13 mouse cellular contexts compared by ENCODE assay signal in the genomic region with DNA sequence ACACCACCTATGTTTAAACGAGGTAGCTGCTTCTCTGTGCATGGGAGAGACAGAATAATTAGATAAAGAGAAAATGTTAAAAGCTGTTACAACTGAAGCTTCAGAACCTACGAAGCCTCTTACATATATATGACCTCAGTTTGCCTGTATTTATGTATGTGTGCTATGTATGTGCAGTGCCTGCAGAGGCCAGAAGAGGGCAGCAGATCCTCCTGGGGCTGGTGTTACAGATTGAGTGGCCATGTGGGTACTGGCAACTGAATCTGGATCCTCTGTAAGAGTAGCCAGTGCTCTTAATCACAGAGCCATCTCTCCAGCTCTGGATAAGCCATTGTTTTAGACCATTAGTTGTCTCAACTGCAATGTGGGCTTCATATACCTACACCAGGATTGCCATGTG.
DNase-seq lines count a peak whose midpoint lies in the region; ATAC-seq and TF ChIP-seq lines count a peak whose summit lies in the region.
"Had no signal": no experiment of that assay in that cellular context is flagged by ENCODE, and none has a peak within 500 bp of the region (broad histone marks: within the 10 kb centered on the region; RNA-seq: fewer than 3 reads in every experiment).

No protein-coding gene starts in this region.

- H3K4me3 ChIP-seq in gastrocnemius, adult 2 months, result no peak overlapping the region
- no peak overlapping the region for H3K4me3 ChIP-seq in liver, postnatal 0 days (ENCODE audit: low read depth, low read length)
- H3K4me3 ChIP-seq in liver, embryonic 12.5 days, result no peak overlapping the region
- H3K4me3 ChIP-seq in ES-E14 (ENCODE audit: insufficient read depth in 1 of 2, low read depth in 1 of 2, low read length in 2 of 2, poor library complexity in 1 of 2, severe bottlenecking in 1 of 2), result no peak overlapping the region
- H3K4me3 ChIP-seq in embryonic facial prominence, embryonic 10.5 days, result no peak overlapping the region
- H3K4me3 ChIP-seq in intestine, embryonic 15.5 days (replicated peaks), result no peak overlapping the region
- H3K4me3 ChIP-seq: forebrain, embryonic 10.5 days; heart, embryonic 15.5 days; hindbrain, embryonic 15.5 days had no signal

- DNase-seq in gastrocnemius, adult 2 months, result no peak
- no peak for DNase-seq in gastrocnemius, adult 18-20 months (ENCODE audit: low spot score)
- DNase-seq in liver, postnatal 0 days, result no peak
- DNase-seq in ES-E14 (ENCODE audit: low read depth, low spot score), result peak; percentile 33
- DNase-seq in embryonic facial prominence, embryonic 10.5 days (ENCODE audit: low spot score), result no peak
- DNase-seq: cerebellum, adult 11 months; gastrocnemius, postnatal 14 days; lung, adult 2 months had no signal

- no peaks in the 10 kb centered on the region for H3K9me3 ChIP-seq in liver, postnatal 0 days (ENCODE audit: low read length)
- no peaks in the 10 kb centered on the region for H3K9me3 ChIP-seq in liver, embryonic 12.5 days (replicated peaks)
- no peaks in the 10 kb centered on the region for H3K9me3 ChIP-seq in ES-E14 (ENCODE audit: control insufficient read depth, insufficient read depth, low read depth, low read length)
- no peaks in the 10 kb centered on the region for H3K9me3 ChIP-seq in embryonic facial prominence, embryonic 10.5 days
- no peaks in the 10 kb centered on the region for H3K9me3 ChIP-seq in intestine, embryonic 15.5 days
- H3K9me3 ChIP-seq: forebrain, embryonic 10.5 days; heart, embryonic 15.5 days; hindbrain, embryonic 15.5 days had no signal

- no peaks in the 10 kb centered on the region for H3K4me1 ChIP-seq in liver, postnatal 0 days (ENCODE audit: insufficient read depth)
- no peaks in the 10 kb centered on the region for H3K4me1 ChIP-seq in liver, embryonic 12.5 days
- H3K4me1 ChIP-seq in ES-E14 (ENCODE audit: control insufficient read depth in 2 of 2, insufficient read depth in 2 of 2, low read length in 2 of 2, poor library complexity in 1 of 2), result no peaks in the 10 kb centered on the region
- H3K4me1 ChIP-seq in embryonic facial prominence, embryonic 10.5 days, result peaks cover 85% of the 10 kb centered on the region
- H3K4me1 ChIP-seq in intestine, embryonic 15.5 days (replicated peaks), result 0 out of 2 replicates have a peak, but pooled peaks cover 7% of the 10 kb centered on the region

- in situ Hi-C loops in ES-E14 (cut with MboI; ENCODE audit: low sequenced_read_pairs in 2 of 2, unreplicated experiment in 2 of 2), result no loop called here

- H3K27ac ChIP-seq in gastrocnemius, adult 2 months, result no peak overlapping the region
- no peak overlapping the region for H3K27ac ChIP-seq in liver, postnatal 0 days (ENCODE audit: low read depth)
- H3K27ac ChIP-seq in liver, embryonic 12.5 days, result no peak overlapping the region
- no peak overlapping the region for H3K27ac ChIP-seq in ES-E14 (ENCODE audit: insufficient read depth, low read depth, low read length, poor library complexity, severe bottlenecking)
- H3K27ac ChIP-seq in embryonic facial prominence, embryonic 10.5 days (replicated peaks), result 0 out of 2 replicates have a peak overlapping the region, but pooled peaks have one; percentile 76
- H3K27ac ChIP-seq in intestine, embryonic 15.5 days, result no peak overlapping the region
- H3K27ac ChIP-seq: heart, embryonic 15.5 days; hindbrain, embryonic 15.5 days had no signal

- no peak for ATAC-seq in liver, postnatal 0 days
- no peak for ATAC-seq in liver, embryonic 12.5 days
- ATAC-seq in intestine, embryonic 15.5 days, result no peak

- no peak overlapping the region for H3K9ac ChIP-seq in liver, postnatal 0 days (replicated peaks)
- H3K9ac ChIP-seq in liver, embryonic 12.5 days, result no peak overlapping the region
- no peak overlapping the region for H3K9ac ChIP-seq in ES-E14 (ENCODE audit: insufficient read depth, low read depth, low read length, poor library complexity, severe bottlenecking)
- no peak overlapping the region for H3K9ac ChIP-seq in intestine, embryonic 15.5 days
- H3K9ac ChIP-seq: heart, embryonic 15.5 days; hindbrain, embryonic 15.5 days had no signal

- TF ChIP-seq CTCF in gastrocnemius, adult 2 months (IDR thresholded peaks at IDR 0.05), result peak; percentile 40
- TF ChIP-seq CTCF in liver, postnatal 0 days (IDR thresholded peaks at IDR 0.05; ENCODE audit: low read depth), result peak; percentile 47

- intact Hi-C loops in gastrocnemius, adult 2 months (cut with DNase I), result no loop called here

- 86% methylated on average over 2 of the region's 2 CpGs for WGBS in liver, postnatal 0 days (ENCODE audit: insufficient replicate concordance)
- 72% methylated on average over 2 of the region's 2 CpGs for WGBS in liver, embryonic 12.5 days (ENCODE audit: insufficient replicate concordance)
- WGBS in embryonic facial prominence, embryonic 10.5 days, result 63% methylated on average over 2 of the region's 2 CpGs
- 83% methylated on average over 2 of the region's 2 CpGs for WGBS in intestine, embryonic 15.5 days

- H3K27me3 ChIP-seq in liver, postnatal 0 days (ENCODE audit: insufficient read depth, low read length), result no peaks in the 10 kb centered on the region
- no peaks in the 10 kb centered on the region for H3K27me3 ChIP-seq in liver, embryonic 12.5 days (replicated peaks)
- no peaks in the 10 kb centered on the region for H3K27me3 ChIP-seq in embryonic facial prominence, embryonic 10.5 days (replicated peaks; ENCODE audit: low read depth, poor library complexity, severe bottlenecking)
- no peaks in the 10 kb centered on the region for H3K27me3 ChIP-seq in intestine, embryonic 15.5 days (replicated peaks)
- H3K27me3 ChIP-seq: heart, embryonic 15.5 days; hindbrain, embryonic 15.5 days had no signal

- H3K4me2 ChIP-seq in liver, postnatal 0 days (ENCODE audit: low read depth, low read length), result no peak overlapping the region
- H3K4me2 ChIP-seq in liver, embryonic 12.5 days, result no peak overlapping the region
- H3K4me2 ChIP-seq in intestine, embryonic 15.5 days (replicated peaks), result no peak overlapping the region
- H3K4me2 ChIP-seq: heart, embryonic 15.5 days; hindbrain, embryonic 15.5 days had no signal

- H3K36me3 ChIP-seq in liver, postnatal 0 days (replicated peaks; ENCODE audit: insufficient read depth, low read length), result no peaks in the 10 kb centered on the region
- no peaks in the 10 kb centered on the region for H3K36me3 ChIP-seq in liver, embryonic 12.5 days
- no peaks in the 10 kb centered on the region for H3K36me3 ChIP-seq in ES-E14 (ENCODE audit: control insufficient read depth, insufficient read depth, low read length, poor library complexity, severe bottlenecking)
- H3K36me3 ChIP-seq in embryonic facial prominence, embryonic 10.5 days (replicated peaks), result no peaks in the 10 kb centered on the region
- no peaks in the 10 kb centered on the region for H3K36me3 ChIP-seq in intestine, embryonic 15.5 days
- H3K36me3 ChIP-seq: forebrain, embryonic 10.5 days; heart, embryonic 15.5 days; hindbrain, embryonic 15.5 days had no signal

- no peak for TF ChIP-seq EP300 in liver, postnatal 0 days (IDR thresholded peaks at IDR 0.05; ENCODE audit: low read depth)

TF ChIP-seq in ES-E14, 5 proteins besides CTCF, POLR2A, EP300 and RAD21:
- 0 out of 2 replicates have a peak, but pooled peaks have one; percentile 36 for TF ChIP-seq ZC3H11A (IDR thresholded peaks at IDR 0.05; ENCODE audit: borderline replicate concordance, low read depth, low read length)
- no peak for TF ChIP-seq CHD2 (IDR thresholded peaks at IDR 0.05; ENCODE audit: low read depth, low read length)
